Mouse (Mus musculus) lung, adult 2 months (tissue): Measurements from ENCODE around the gene Cwc27. TPM values are rescaled to one million over a fixed set of nuclear protein-coding genes. Genes with fewer than 3 reads are reported as not detected.

ENCODE experiments used
- DNase-seq: peaks from one replicate; pipeline ENCODE4 v3.0.0; 2022
- H3K4me1 ChIP-seq: fragments of 200-500 bp; 2 replicates; pipeline ENCODE4 v1.6.1; 2011; ENCODE audit warnings: low read length; ENCODE audit not compliant: control insufficient read depth, insufficient read depth
- H3K4me3 ChIP-seq: fragments of 200-500 bp; replicated peaks from 2 replicates; pipeline ENCODE3; 2011; ENCODE audit warnings: low read depth, mild to moderate bottlenecking, control low read depth, low read length; ENCODE audit errors: extremely low read depth
- CTCF ChIP-seq: fragments of 200-500 bp; IDR thresholded peaks from 2 replicates; pipeline ENCODE4 v1.5.1; 2011; ENCODE audit warnings: mild to moderate bottlenecking, low read length, control low read depth; ENCODE audit not compliant: insufficient read depth
- POLR2A ChIP-seq: fragments of 200-500 bp; IDR thresholded peaks from 2 replicates; pipeline ENCODE4 v1.6.1; 2011; ENCODE audit warnings: low read depth, mild to moderate bottlenecking, control low read depth, low read length, borderline replicate concordance; ENCODE audit errors: extremely low read depth
- WGBS: fragments of 180-500 bp; shearing (Covaris S2); methylation state at CpG from one replicate; pipeline ENCODE4 v1.1.7; 2018; 5-methylcytosine and 5-hydroxymethylcytosine counted together
- polyA plus RNA-seq: library from polyadenylated mRNA; depleted of rRNA; stranded (reverse); fragments of >200 nt; gene quantifications from 2 replicates; pipeline ENCODE4 v1.2.3, GENCODE M21; 2012; rRNA removed

Cwc27 gene
- polyA plus RNA-seq, 1 experiment = 2.4 TPM

DNA sequence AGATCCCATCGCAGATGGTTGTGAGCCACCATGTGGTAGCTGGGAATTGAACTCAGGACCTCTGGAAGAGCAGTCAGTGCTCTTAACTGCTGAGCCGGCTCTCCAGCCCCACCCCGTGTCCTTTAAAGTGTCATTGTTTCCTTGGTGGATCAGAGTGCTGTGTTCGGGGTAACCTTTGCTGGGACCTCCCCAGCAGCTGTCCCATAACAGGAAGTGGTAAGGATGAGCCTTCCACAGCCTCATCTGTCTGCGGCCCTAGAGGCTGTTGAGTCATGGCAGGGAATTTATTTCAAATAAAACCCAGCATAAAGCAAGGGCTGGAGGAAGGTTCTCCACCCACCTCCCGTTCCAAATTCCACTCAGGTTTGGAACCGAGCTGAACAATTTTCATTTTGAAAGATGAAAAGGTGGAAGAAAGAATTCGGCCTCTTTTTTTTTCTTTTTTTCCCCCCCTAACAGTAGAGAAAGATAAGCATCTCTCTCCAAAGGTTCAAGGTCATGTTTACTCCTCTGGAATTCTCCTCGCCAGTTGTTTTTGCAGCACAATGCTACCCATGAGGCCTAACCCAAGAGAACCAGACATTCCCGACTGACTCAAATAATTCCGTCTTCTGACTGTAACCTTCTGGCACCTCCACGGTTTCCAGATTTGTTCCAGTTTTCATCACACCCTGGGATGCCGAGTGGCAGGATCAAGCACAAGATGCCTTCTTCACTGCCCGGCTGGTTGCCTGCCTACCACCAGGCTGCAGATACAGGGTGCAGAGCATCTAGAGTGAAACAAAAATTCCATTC, 210.0 kb downstream of the Cwc27 start:
- H3K4me1 ChIP-seq = no peaks in the 10 kb centered on the region
- TF ChIP-seq POLR2A (no peak), CTCF (no peak)
- H3K4me3 ChIP-seq = no peak overlapping the region
- no peak for DNase-seq
- WGBS = 66% methylated on average over 14 of the region's 14 CpGs

DNA sequence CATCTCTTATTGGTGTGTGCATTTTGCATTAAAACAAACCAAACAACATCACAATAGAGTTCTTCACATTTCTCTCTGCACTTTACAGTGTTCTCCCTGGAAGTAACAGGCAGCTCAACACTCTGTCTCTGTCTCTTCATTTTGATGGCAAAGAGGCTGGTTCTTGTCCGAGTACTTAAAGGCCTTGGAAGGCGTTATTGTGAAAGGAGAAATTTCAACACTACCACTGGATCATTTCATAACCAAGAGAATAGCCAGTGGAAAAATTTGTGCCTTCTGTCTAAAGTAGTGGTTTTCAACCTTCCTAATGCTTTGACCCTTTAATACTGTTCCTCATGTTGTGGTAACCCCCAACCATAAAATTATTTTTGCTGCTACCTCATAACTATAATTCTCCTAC, 211.8 kb downstream of the Cwc27 start:
- no peak for TF ChIP-seq CTCF
- no peak for TF ChIP-seq POLR2A
- 58% methylated on average over 2 of the region's 2 CpGs for WGBS
- DNase-seq = no peak
- Histone ChIP-seq H3K4me3 (no peak overlapping the region), H3K4me1 (no peaks in the 10 kb centered on the region)

DNA sequence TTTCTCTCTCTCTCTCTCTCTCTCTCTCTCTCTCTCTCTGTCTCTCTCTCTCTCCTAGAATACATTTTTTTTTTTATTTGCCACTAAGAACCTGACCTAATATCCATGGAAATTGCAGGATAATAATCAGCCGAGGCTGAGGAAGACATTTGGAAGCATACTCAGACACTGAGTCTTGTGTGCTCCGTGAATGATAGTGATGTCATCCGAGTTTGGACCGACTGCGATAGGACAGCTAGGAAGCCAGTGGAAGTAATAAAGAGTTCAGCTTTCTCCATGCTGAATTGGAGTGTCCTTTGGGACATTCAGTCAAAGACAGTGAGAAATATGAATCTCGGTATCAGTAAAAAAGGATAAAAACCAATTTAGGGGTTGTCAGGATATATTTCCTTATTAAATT, 214.7 kb downstream of the Cwc27 start:
- WGBS = 78% methylated on average over 6 of the region's 6 CpGs

DNA sequence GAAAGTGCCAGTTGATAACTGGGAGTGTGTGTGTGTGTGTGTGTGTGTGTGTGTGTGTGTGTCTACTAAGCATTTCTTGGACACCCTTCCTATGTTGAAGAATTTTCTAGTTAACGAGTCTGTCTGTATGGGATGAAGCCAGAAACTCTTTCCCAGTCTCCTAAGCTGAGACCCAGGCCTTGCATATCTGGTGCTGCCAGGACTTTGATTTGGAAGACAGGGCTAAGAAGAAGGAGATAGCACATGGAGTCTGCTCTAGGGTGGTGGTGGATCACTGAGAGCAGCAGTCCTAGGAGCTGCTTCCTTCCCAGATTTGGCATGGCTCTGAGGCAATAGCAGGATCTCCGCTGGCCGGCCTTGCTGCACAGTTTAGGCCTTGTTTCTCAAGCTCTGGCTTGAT, 215.2 kb downstream of the Cwc27 start:
- Histone ChIP-seq H3K4me3 (no peak overlapping the region), H3K4me1 (no peaks in the 10 kb centered on the region)
- 63% methylated on average over 3 of the region's 3 CpGs for WGBS
- TF ChIP-seq CTCF = no peak
- DNase-seq = no peak

More for the DNA sequence above, 214.7 kb downstream of the Cwc27 start:
- no peak for DNase-seq
- no peak overlapping the region for H3K4me3 ChIP-seq
- no peaks in the 10 kb centered on the region for H3K4me1 ChIP-seq
- TF ChIP-seq CTCF = no peak

DNA sequence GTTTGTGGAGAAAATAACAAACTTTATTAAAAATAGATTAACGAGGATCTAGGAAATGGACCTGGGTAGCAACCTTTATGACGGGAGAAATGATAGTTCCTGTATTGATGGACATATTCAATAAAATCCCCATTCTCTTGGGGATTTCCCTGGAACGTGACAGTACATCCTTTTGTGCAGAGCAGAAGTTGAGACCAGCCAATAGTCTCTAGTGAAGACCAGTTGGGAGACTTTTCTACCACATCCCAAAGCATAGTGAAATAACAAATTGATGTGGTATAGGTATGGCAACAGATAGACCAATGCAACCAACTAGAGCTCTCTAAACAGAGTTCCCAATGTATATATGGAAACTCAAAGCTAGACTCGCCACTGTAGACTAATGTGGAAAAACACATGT, 220.7 kb downstream of the Cwc27 start:
- no peak for TF ChIP-seq POLR2A
- no peak for TF ChIP-seq CTCF
- WGBS = 87% methylated on average over 4 of the region's 4 CpGs
- no peaks in the 10 kb centered on the region for H3K4me1 ChIP-seq
- no peak overlapping the region for H3K4me3 ChIP-seq
- DNase-seq = no peak

DNA sequence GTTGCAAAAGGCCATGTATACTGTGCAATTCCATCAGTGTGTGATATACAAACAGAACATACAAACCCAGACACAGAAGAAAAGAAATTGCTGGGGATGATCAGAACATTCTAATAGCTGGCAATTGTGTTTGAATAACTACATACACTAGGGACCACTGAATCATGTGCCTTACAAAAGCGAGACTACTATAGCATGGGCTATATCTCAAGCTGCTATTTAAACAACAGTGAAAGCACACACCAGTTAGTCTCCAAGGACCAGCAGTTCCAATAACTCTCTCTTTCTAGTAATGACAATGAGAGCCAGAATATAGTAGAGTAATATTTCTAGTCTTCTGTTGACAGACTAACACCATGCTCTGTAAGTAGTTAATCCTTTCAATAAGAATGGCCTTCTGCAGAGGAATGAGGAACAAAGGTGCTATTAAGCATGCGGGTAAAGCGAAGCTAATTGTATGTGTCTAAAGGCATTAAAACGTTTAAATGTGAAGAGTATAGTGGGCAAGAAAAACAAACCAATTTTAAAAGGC, 222.1 kb downstream of the Cwc27 start:
- WGBS = 80% methylated on average over 4 of the region's 4 CpGs
- Histone ChIP-seq H3K4me3 (no peak overlapping the region), H3K4me1 (no peaks in the 10 kb centered on the region)
- TF ChIP-seq CTCF = no peak
- no peak for TF ChIP-seq POLR2A
- DNase-seq = no peak

DNA sequence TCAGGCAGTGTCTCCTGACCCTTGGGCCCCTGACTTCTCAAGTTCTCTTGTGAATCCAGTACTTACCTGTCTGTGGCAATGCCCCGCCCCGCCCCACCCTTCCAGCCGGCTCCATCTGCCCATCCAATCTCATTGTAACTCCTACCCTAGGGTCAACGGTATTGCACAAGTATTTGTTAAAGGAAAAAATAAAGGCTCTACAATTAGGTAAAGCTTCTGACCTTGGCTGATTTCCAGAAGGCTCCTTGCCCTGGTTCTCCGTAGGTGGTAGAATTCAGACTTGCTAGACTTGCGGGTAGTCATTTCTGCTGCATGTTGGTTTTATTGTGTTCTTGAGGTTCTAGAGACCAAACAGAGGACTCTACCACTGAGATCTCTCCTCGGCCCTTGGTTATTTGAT, 226.0 kb downstream of the Cwc27 start:
- H3K4me3 ChIP-seq = no peak overlapping the region
- 71% methylated on average over 7 of the region's 7 CpGs for WGBS
- no peak for DNase-seq
- no peaks in the 10 kb centered on the region for H3K4me1 ChIP-seq
- no peak for TF ChIP-seq CTCF
- TF ChIP-seq POLR2A = no peak

DNA sequence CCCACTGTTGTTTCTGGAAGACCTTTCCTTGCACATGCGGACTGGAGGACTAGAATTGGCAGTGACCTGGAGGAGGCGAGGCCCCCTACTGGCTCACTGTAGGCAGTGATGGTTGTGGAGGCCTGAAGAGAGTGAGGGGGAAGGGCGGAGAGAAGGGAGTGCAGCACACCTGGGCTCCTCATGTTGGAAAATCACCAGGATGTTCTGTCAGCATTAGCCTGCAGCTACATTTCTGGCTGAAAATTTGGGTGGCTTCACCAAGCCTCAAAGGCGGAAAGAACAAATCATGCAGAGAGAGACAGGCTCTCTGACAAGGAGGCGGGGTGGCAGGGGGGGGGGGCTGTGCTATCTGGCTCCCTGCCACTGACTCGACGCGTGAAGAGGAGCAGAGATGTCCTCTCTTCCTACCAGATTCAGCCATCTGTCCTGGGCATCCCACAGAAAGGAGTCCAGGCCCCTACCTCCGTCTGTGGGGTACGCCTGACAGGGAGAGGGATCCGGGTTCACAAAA, 226.8 kb downstream of the Cwc27 start:
- 56% methylated on average over 11 of the region's 11 CpGs for WGBS
- DNase-seq = no peak
- Histone ChIP-seq H3K4me3 (no peak overlapping the region), H3K4me1 (no peaks in the 10 kb centered on the region)
- TF ChIP-seq POLR2A (no peak), CTCF (peak; percentile 11; the same call in 1 of the 2 replicates)

DNA sequence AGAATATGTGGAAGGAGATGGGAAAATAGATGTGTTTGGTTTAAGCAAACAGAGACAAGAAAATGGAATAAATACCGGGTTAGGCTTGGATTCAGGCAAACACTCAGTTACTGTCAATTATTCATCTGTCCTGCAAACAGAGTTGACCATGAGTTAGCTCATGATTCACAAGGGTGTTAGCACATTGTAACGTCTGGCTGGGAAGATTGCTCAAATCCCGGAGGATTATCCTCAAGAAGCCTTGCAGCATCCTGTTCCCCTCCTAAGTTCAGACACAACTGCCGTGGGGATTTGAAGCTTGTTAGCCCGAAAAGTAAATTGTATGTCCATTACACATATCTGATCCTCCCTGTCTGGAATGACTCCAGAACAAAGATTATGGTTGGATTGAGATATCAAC, 228.6 kb downstream of the Cwc27 start:
- TF ChIP-seq CTCF (no peak), POLR2A (no peak)
- 61% methylated on average over 5 of the region's 5 CpGs for WGBS
- no peak for DNase-seq
- Histone ChIP-seq H3K4me1 (no peaks in the 10 kb centered on the region), H3K4me3 (no peak overlapping the region)

Other genes starting within 250 kb of the Cwc27 start
- gene Srek1ip1, start 24.7 kb downstream of the Cwc27 start, polyA plus RNA-seq = 3.3 and 5.5 TPM in 2 replicates
- gene Shisal2b, start 46.8 kb upstream of the Cwc27 start, polyA plus RNA-seq = not detected in 2 replicates
- 0.59 and 0.75 TPM in 2 replicates for gene Rgs7bp, start 237.8 kb upstream of the Cwc27 start, polyA plus RNA-seq